Mouse (Mus musculus) heart, postnatal 0 days (tissue): ENCODE measurements at regions not wholly inside any gene's neighbourhood (a gene's known extent, or its start where the extent isn't known, plus 50 kb on each side); places are given as distances from the start of the nearest gene placed in this dataset.

Source experiments
- CTCF ChIP-seq: IDR thresholded peaks from 2 replicates; pipeline ENCODE4 v1.5.1; 2016; ENCODE audit warnings: antibody characterized with exemption, control low read depth, low read depth
- EP300 ChIP-seq: IDR thresholded peaks from 2 replicates; pipeline ENCODE4 v1.6.1; 2016; ENCODE audit warnings: antibody characterized with exemption, low read depth

GRCm38 (mm10) chr12:10584026-10584425 is 193.5 kb downstream of the Rdh14 start:
- no peak for TF ChIP-seq CTCF
- TF ChIP-seq EP300: no peak
